Mouse (Mus musculus): ENCODE measurements at regions not wholly inside any gene's neighbourhood (a gene's known extent, or its start where the extent isn't known, plus 50 kb on each side); places are given as distances from the start of the nearest gene placed in this dataset.

- DNase-seq: peak; percentile 59
These were observed 216.9 kb upstream of the Ccdc122 start for GRCm38 (mm10) chr14:76819690-76820089.

- DNase-seq: no peak
These were observed 218.1 kb upstream of the Ccdc122 start for GRCm38 (mm10) chr14:76818256-76819010.

- no peak for DNase-seq
These were observed 219.3 kb upstream of the Ccdc122 start for GRCm38 (mm10) chr14:76817189-76817772.

- DNase-seq: no peak
These were observed 219.9 kb upstream of the Ccdc122 start for GRCm38 (mm10) chr14:76816666-76817065.

GRCm38 (mm10) chr14:76812155-76812875, 224.3 kb upstream of the Ccdc122 start:
- no peak for DNase-seq

- no peak for DNase-seq
These were observed 225.6 kb upstream of the Ccdc122 start for GRCm38 (mm10) chr14:76810697-76811589.

GRCm38 (mm10) chr14:76810041-76810440, 226.5 kb upstream of the Ccdc122 start:
- DNase-seq: no peak

GRCm38 (mm10) chr14:76809411-76809810, 227.2 kb upstream of the Ccdc122 start:
- no peak for DNase-seq

- DNase-seq: no peak
These were observed 231.3 kb upstream of the Ccdc122 start for GRCm38 (mm10) chr14:76805151-76805785.

GRCm38 (mm10) chr14:76804447-76805150, 232.0 kb upstream of the Ccdc122 start:
- no peak for DNase-seq

- no peak for DNase-seq
These were observed 236.4 kb upstream of the Ccdc122 start for GRCm38 (mm10) chr14:76800181-76800580.

GRCm38 (mm10) chr14:76799741-76800140, 236.8 kb upstream of the Ccdc122 start:
- DNase-seq: no peak

GRCm38 (mm10) chr14:76798925-76799428, 237.6 kb upstream of the Ccdc122 start:
- DNase-seq: no peak

GRCm38 (mm10) chr14:76798488-76798887, 238.1 kb upstream of the Ccdc122 start:
- DNase-seq: no peak

- no peak for DNase-seq
These were observed 239.1 kb upstream of the Ccdc122 start for GRCm38 (mm10) chr14:76797518-76797917.

- peak; percentile 18 for DNase-seq
These were observed 235.3 kb upstream of the Serp2 start for GRCm38 (mm10) chr14:76791811-76792571.

GRCm38 (mm10) chr14:76789376-76789775, 232.7 kb upstream of the Serp2 start:
- no peak for DNase-seq

GRCm38 (mm10) chr14:76787601-76788000, 230.9 kb upstream of the Serp2 start:
- DNase-seq: no peak

- no peak for DNase-seq
These were observed 229.5 kb upstream of the Serp2 start for GRCm38 (mm10) chr14:76786214-76786613.

GRCm38 (mm10) chr14:76781524-76781880, 224.8 kb upstream of the Serp2 start:
- DNase-seq: no peak

All from cerebellum, adult 9-11 months (tissue).